Mouse (Mus musculus) neural tube, embryonic 12.5 days (tissue): ENCODE results near the gene Tgoln1. TPM values are rescaled to one million over a fixed set of nuclear protein-coding genes. Genes with fewer than 3 reads are reported as not detected.

Experiments used
- ATAC-seq: fragments of 200-750 bp; cut with Nextera tagmentation; 2 replicates; pipeline ENCODE4 v1.8.0; 2017; ENCODE audit warnings: low read depth, mild to moderate bottlenecking, moderate TSS enrichment, moderate library complexity; ENCODE audit not compliant: low FRiP score
- H3K27ac ChIP-seq: fragments of 300-500 bp; sonication (generic); 2 replicates; pipeline ENCODE4 v1.5.1; 2016
- H3K27me3 ChIP-seq: fragments of 300-500 bp; sonication (generic); replicated peaks from 2 replicates; pipeline ENCODE4 v1.6.1; 2016; ENCODE audit warnings: mild to moderate bottlenecking
- H3K36me3 ChIP-seq: fragments of 300-500 bp; sonication (generic); 2 replicates; pipeline ENCODE4 v1.6.1; 2016; ENCODE audit warnings: mild to moderate bottlenecking
- H3K4me1 ChIP-seq: fragments of 300-500 bp; sonication (generic); 2 replicates; pipeline ENCODE4 v1.6.1; 2016
- H3K4me2 ChIP-seq: fragments of 300-500 bp; sonication (generic); replicated peaks from 2 replicates; pipeline ENCODE4 v1.6.1; 2016; ENCODE audit warnings: mild to moderate bottlenecking
- H3K4me3 ChIP-seq: fragments of 300-500 bp; sonication (generic); 2 replicates; pipeline ENCODE4 v1.5.1; 2016
- H3K9ac ChIP-seq: fragments of 300-500 bp; sonication (generic); 2 replicates; pipeline ENCODE4 v1.6.1; 2016; ENCODE audit warnings: mild to moderate bottlenecking
- H3K9me3 ChIP-seq: fragments of 300-500 bp; sonication (generic); 2 replicates; pipeline ENCODE4 v1.6.1; 2016; ENCODE audit warnings: mild to moderate bottlenecking
- WGBS: fragments of 180-500 bp; shearing (Covaris S2); methylation state at CpG from one replicate; pipeline ENCODE4 v1.1.7; 2016; 5-methylcytosine and 5-hydroxymethylcytosine counted together
- polyA plus RNA-seq: library from polyadenylated mRNA; unstranded; fragments of >200 nt; fragmentation: Nextera tagmentation; extraction: Ambion mirVana; gene quantifications from 2 replicates; pipeline ENCODE4 v1.2.1, GENCODE M21; 2016

Tgoln1 gene
- polyA plus RNA-seq, 1 experiment from 2014 or later = 36.7 TPM

DNA sequence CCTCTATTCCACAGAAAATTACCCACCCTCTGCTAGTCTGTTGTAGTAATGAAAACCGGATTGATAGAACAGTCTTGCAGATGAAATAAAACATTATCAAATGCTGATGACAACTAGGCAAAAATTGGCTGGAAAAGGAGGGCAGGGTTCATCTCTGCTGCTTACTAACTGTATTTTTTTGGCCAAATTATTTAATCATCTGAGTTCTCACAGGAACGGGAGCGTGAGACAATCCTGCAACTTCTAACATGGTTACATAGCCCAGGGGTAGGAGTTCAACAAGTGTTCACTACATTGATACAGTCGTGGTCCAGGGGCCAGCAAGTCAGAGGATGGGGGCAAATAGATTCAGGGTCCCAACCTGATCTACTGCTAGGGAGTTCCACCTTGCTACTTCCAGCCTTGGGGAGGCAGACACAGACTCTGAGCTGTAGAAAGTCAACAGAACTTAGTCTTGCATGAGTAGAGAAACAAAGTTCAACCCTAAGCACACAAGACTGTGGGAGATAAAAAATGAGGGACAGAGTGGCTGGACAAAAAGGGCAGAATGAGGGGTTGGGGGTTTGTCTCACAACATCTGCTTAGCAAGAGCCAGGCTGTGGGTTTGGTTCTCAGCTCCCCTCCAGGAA, 33.5 kb downstream of the Tgoln1 start:
- Histone ChIP-seq H3K27ac (no peak overlapping the region), H3K4me1 (no peaks in the 10 kb centered on the region), H3K9me3 (no peaks in the 10 kb centered on the region), H3K9ac (no peak overlapping the region), H3K36me3 (peaks cover 16% of the 10 kb centered on the region; the same call in 1 of the 2 replicates), H3K27me3 (no peaks in the 10 kb centered on the region), H3K4me2 (no peak overlapping the region), H3K4me3 (no peak overlapping the region)
- WGBS = 82% methylated on average over 4 of the region's 4 CpGs
- no peak for ATAC-seq

GRCm38 (mm10) chr6:72581625-72582382, 35.0 kb downstream of the Tgoln1 start:
- no peak overlapping the region for H3K4me3 ChIP-seq
- no peak overlapping the region for H3K9ac ChIP-seq
- no peak overlapping the region for H3K27ac ChIP-seq
- 76% methylated on average over 11 of the region's 11 CpGs for WGBS
- H3K27me3 ChIP-seq = no peaks in the 10 kb centered on the region
- H3K4me1 ChIP-seq = no peaks in the 10 kb centered on the region
- H3K9me3 ChIP-seq = no peaks in the 10 kb centered on the region
- no peak for ATAC-seq
- H3K36me3 ChIP-seq = peaks cover 21% of the 10 kb centered on the region
- H3K4me2 ChIP-seq = no peak overlapping the region

DNA sequence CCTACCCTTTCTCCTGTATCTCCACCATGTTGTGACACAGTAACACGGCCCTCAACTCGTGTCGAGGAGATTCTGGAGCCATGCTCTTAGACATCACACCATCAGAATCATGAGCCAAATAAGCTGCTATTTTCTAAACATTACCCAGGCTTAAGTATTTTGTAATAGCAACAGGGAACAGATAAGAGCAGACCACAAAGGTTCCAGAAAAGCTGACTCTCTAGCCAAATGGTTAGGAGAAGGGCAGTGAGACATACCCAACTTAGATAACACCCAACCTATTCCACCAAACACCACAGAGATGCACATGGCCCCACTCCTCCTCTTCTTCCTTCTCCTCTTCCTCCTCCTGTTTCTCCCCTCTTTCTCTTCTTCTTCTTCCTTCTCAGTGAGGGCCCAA, 40.8 kb downstream of the Tgoln1 start:
- H3K27ac ChIP-seq = no peak overlapping the region
- no peaks in the 10 kb centered on the region for H3K4me1 ChIP-seq
- no peaks in the 10 kb centered on the region for H3K27me3 ChIP-seq
- WGBS = 95% methylated on average over 3 of the region's 3 CpGs
- H3K36me3 ChIP-seq = peaks cover 29% of the 10 kb centered on the region
- no peak overlapping the region for H3K4me2 ChIP-seq
- H3K4me3 ChIP-seq = no peak overlapping the region
- H3K9me3 ChIP-seq = no peaks in the 10 kb centered on the region
- H3K9ac ChIP-seq = no peak overlapping the region
- no peak for ATAC-seq

DNA sequence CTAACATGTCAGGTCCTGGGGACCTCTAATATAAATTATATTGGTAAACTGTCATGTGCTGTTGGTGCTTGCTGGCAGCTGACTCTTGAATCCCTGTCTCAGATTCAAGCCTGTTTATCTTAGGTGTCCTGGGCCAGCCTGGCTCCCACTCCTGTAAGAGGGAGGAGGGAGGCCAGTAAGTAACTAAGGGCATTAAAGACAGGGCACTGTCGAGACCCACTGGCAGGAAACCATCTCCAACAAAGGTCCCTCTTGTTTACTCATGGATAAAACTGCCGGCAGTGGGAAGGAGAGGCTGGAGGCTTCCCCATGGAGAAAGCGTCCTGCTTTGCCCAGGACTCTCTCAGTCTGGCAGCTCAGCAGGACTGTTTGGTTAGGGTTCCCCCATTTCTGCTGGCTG, 45.0 kb downstream of the Tgoln1 start:
- Histone ChIP-seq H3K27me3 (no peaks in the 10 kb centered on the region), H3K4me1 (no peaks in the 10 kb centered on the region), H3K27ac (no peak overlapping the region), H3K36me3 (peaks cover 18% of the 10 kb centered on the region; the same call in 1 of the 2 replicates), H3K9ac (no peak overlapping the region), H3K9me3 (no peaks in the 10 kb centered on the region), H3K4me2 (no peak overlapping the region), H3K4me3 (no peak overlapping the region)
- no peak for ATAC-seq
- WGBS = 58% methylated on average over 3 of the region's 3 CpGs

DNA sequence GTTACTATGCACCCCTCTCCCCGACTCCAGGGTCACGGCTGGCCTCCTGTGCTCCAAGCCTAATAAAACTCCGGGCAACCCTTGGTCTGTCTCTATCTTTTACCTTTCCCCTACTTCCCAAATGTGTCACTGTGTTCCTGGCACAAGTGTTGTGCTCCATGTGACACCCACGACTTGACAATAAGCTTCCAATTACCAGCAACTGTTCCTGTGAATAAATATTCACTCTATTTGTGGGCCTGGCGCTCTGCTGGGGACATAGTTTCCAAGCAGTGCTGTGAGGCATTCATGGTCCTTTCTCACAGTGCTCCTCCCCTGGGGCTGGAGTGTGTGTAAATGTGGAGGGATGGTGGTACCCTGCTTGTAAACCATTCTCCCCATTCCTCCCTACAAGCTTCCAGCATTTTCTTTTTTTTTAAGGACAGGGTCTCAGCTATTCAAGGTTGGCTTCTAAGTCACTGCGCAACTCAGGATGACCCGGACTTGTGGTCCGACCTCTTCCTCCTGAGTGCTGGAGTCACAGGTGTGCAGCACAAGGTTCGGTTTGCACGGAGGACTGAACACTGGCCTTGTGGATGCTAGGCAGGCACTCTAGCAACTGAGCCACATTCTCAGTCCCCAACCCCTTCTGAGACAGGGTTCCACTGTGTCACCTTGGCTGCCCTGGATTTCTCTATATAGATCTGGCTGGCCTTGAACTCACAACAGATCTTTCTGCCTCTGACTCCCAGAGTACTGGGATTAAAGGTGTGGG, 46.0 kb downstream of the Tgoln1 start:
- ATAC-seq = no peak
- Histone ChIP-seq H3K9me3 (no peaks in the 10 kb centered on the region), H3K9ac (no peak overlapping the region), H3K36me3 (peaks cover 18% of the 10 kb centered on the region; the same call in 1 of the 2 replicates), H3K4me1 (no peaks in the 10 kb centered on the region), H3K4me3 (no peak overlapping the region), H3K27me3 (no peaks in the 10 kb centered on the region), H3K4me2 (no peak overlapping the region), H3K27ac (no peak overlapping the region)
- WGBS = 89% methylated on average over 10 of the region's 10 CpGs

- no peak overlapping the region for H3K4me3 ChIP-seq
- no peak for ATAC-seq
- H3K36me3 ChIP-seq = peaks cover 11% of the 10 kb centered on the region; the same call in 1 of the 2 replicates
- H3K4me2 ChIP-seq = no peak overlapping the region
- H3K27ac ChIP-seq = no peak overlapping the region
- 0 out of 2 replicates have a peak, but pooled peaks cover 3% of the 10 kb centered on the region for H3K4me1 ChIP-seq
- 88% methylated on average over 10 of the region's 10 CpGs for WGBS
- H3K9me3 ChIP-seq = no peaks in the 10 kb centered on the region
- H3K27me3 ChIP-seq = no peaks in the 10 kb centered on the region
- H3K9ac ChIP-seq = no peak overlapping the region
These were observed 48.1 kb downstream of the Tgoln1 start for GRCm38 (mm10) chr6:72568736-72569135.

GRCm38 (mm10) chr6:72567508-72567907, 49.3 kb downstream of the Tgoln1 start:
- H3K4me1 ChIP-seq = 0 out of 2 replicates have a peak, but pooled peaks cover 7% of the 10 kb centered on the region
- no peaks in the 10 kb centered on the region for H3K9me3 ChIP-seq
- ATAC-seq = no peak
- no peak overlapping the region for H3K27ac ChIP-seq
- H3K4me2 ChIP-seq = no peak overlapping the region
- no peaks in the 10 kb centered on the region for H3K27me3 ChIP-seq
- WGBS = 86% methylated on average over 5 of the region's 5 CpGs
- no peak overlapping the region for H3K9ac ChIP-seq
- peaks cover 11% of the 10 kb centered on the region; the same call in 1 of the 2 replicates for H3K36me3 ChIP-seq
- H3K4me3 ChIP-seq = no peak overlapping the region

DNA sequence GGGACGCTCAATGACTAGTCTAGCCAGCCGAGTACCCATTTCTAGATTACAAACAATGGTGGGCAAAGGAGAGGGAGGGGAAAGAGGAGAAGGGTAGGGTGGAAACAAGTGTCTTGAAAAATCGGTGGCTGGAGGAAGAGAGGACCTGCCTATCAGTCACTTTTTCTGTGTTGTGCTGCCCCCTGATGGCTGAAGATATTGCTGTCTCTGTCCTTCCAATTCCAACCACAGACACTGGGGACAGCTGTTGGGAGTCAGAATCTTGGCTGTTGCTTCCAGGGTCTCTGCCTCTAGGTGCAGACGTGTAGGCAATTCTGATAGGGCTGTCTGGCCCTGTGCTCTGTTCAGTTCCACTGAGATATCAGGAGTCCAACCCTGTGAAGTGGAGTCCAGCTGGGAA, 50.8 kb downstream of the Tgoln1 start:
- Histone ChIP-seq H3K27me3 (no peaks in the 10 kb centered on the region), H3K36me3 (peaks cover 11% of the 10 kb centered on the region; the same call in 1 of the 2 replicates), H3K9me3 (no peaks in the 10 kb centered on the region), H3K9ac (no peak overlapping the region), H3K27ac (no peak overlapping the region), H3K4me1 (0 out of 2 replicates have a peak, but pooled peaks cover 8% of the 10 kb centered on the region), H3K4me2 (0 out of 2 replicates have a peak overlapping the region, but pooled peaks have one; percentile 6), H3K4me3 (no peak overlapping the region)
- 1% methylated on average over 4 of the region's 4 CpGs for WGBS
- ATAC-seq = peak; percentile 62

- Histone ChIP-seq H3K4me3 (no peak overlapping the region), H3K9me3 (no peaks in the 10 kb centered on the region), H3K4me2 (0 out of 2 replicates have a peak overlapping the region, but pooled peaks have one; percentile 6), H3K9ac (no peak overlapping the region), H3K27ac (no peak overlapping the region), H3K36me3 (peaks cover 11% of the 10 kb centered on the region; the same call in 1 of the 2 replicates), H3K27me3 (no peaks in the 10 kb centered on the region), H3K4me1 (0 out of 2 replicates have a peak, but pooled peaks cover 8% of the 10 kb centered on the region)
- WGBS = 79% methylated on average over 7 of the region's 7 CpGs
- ATAC-seq = no peak
These were observed 51.3 kb downstream of the Tgoln1 start for GRCm38 (mm10) chr6:72565506-72565905.

- H3K4me2 ChIP-seq = no peak overlapping the region
- WGBS = 67% methylated on average over 5 of the region's 5 CpGs
- H3K27ac ChIP-seq = no peak overlapping the region
These were observed 53.9 kb downstream of the Tgoln1 start for GRCm38 (mm10) chr6:72562894-72563293.

GRCm38 (mm10) chr6:72562486-72562885, 54.3 kb downstream of the Tgoln1 start:
- Histone ChIP-seq H3K36me3 (no peaks in the 10 kb centered on the region), H3K4me1 (0 out of 2 replicates have a peak, but pooled peaks cover 8% of the 10 kb centered on the region), H3K27me3 (no peaks in the 10 kb centered on the region), H3K4me3 (no peak overlapping the region), H3K27ac (no peak overlapping the region), H3K9ac (no peak overlapping the region), H3K9me3 (no peaks in the 10 kb centered on the region), H3K4me2 (no peak overlapping the region)
- 47% methylated on average over 6 of the region's 6 CpGs for WGBS
- no peak for ATAC-seq

More at GRCm38 (mm10) chr6:72562894-72563293, 53.9 kb downstream of the Tgoln1 start:
- H3K27me3 ChIP-seq = no peaks in the 10 kb centered on the region
- H3K9me3 ChIP-seq = no peaks in the 10 kb centered on the region
- no peak overlapping the region for H3K4me3 ChIP-seq
- H3K4me1 ChIP-seq = 0 out of 2 replicates have a peak, but pooled peaks cover 8% of the 10 kb centered on the region
- 0 out of 2 replicates have a peak, but pooled peaks cover 1% of the 10 kb centered on the region for H3K36me3 ChIP-seq
- H3K9ac ChIP-seq = no peak overlapping the region
- ATAC-seq = no peak

GRCm38 (mm10) chr6:72560801-72561200, 56.0 kb downstream of the Tgoln1 start:
- ATAC-seq = no peak
- Histone ChIP-seq H3K27ac (no peak overlapping the region), H3K4me2 (no peak overlapping the region), H3K4me1 (0 out of 2 replicates have a peak, but pooled peaks cover 8% of the 10 kb centered on the region), H3K9ac (no peak overlapping the region), H3K9me3 (no peaks in the 10 kb centered on the region), H3K27me3 (no peaks in the 10 kb centered on the region), H3K36me3 (no peaks in the 10 kb centered on the region), H3K4me3 (no peak overlapping the region)
- WGBS = 79% methylated on average over 8 of the region's 8 CpGs
